Mouse (Mus musculus) liver, adult 2 months (tissue): Measurements from ENCODE around the gene Ddx52. TPM values are rescaled to one million over a fixed set of nuclear protein-coding genes. Genes with fewer than 3 reads are reported as not detected.

Source experiments
- DNase-seq: peaks from one replicate; pipeline ENCODE4 v3.0.0-alpha.2; 2011; ENCODE audit warnings: low read depth, low spot score; ENCODE audit errors: extremely low read depth
- H3K27ac ChIP-seq: fragments of 200-500 bp; replicated peaks from 2 replicates; pipeline ENCODE4 v1.5.1; 2012; ENCODE audit warnings: low read depth, mild to moderate bottlenecking, control low read depth, inconsistent platforms, low read length; ENCODE audit not compliant: insufficient read depth
- H3K27me3 ChIP-seq: fragments of 200-500 bp; 2 replicates; pipeline ENCODE4 v1.6.1; 2012; ENCODE audit warnings: mild to moderate bottlenecking, moderate library complexity, low read length, inconsistent platforms; ENCODE audit not compliant: control insufficient read depth, insufficient read depth
- H3K36me3 ChIP-seq: fragments of 200-500 bp; 2 replicates; pipeline ENCODE4 v1.6.1; 2012; ENCODE audit warnings: low read length, inconsistent platforms; ENCODE audit not compliant: control insufficient read depth, insufficient read depth
- H3K4me1 ChIP-seq: fragments of 200-500 bp; 2 replicates; pipeline ENCODE4 v1.6.1; 2011; ENCODE audit warnings: low read length; ENCODE audit not compliant: control insufficient read depth, insufficient read depth
- H3K4me3 ChIP-seq: fragments of 200-500 bp; 2 replicates; pipeline ENCODE4 v1.5.1; 2011; ENCODE audit warnings: low read depth, mild to moderate bottlenecking, control low read depth, low read length, moderate library complexity; ENCODE audit not compliant: insufficient read depth
- H3K79me2 ChIP-seq: fragments of 200-500 bp; 2 replicates; pipeline ENCODE4 v1.6.1; 2012; ENCODE audit warnings: inconsistent platforms, mild to moderate bottlenecking, low read length, moderate library complexity; ENCODE audit not compliant: control insufficient read depth, insufficient read depth
- H3K9ac ChIP-seq: fragments of 200-500 bp; 2 replicates; pipeline ENCODE4 v1.6.1; 2012; ENCODE audit warnings: low read depth, mild to moderate bottlenecking, control low read depth, inconsistent platforms, low read length
- CTCF ChIP-seq: fragments of 200-500 bp; IDR thresholded peaks from 2 replicates; pipeline ENCODE4 v1.5.1; 2011; ENCODE audit warnings: low read depth, low read length, control low read depth
- POLR2A ChIP-seq: fragments of 200-500 bp; IDR thresholded peaks from 2 replicates; pipeline ENCODE4 v1.6.1; 2011; ENCODE audit warnings: low read length, control low read depth; ENCODE audit not compliant: insufficient read depth; ENCODE audit errors: extremely low read depth
- WGBS: fragments of 180-500 bp; shearing (Covaris S2); methylation state at CpG from one replicate; pipeline ENCODE4 v1.1.7; 2018; 5-methylcytosine and 5-hydroxymethylcytosine counted together
- polyA plus RNA-seq: library from polyadenylated mRNA; depleted of rRNA; stranded (reverse); fragments of >200 nt; gene quantifications from 2 replicates; pipeline ENCODE4 v1.2.3, GENCODE M21; 2012; rRNA removed
- total RNA-seq: library from RNA; depleted of rRNA; stranded (reverse); fragments of >200 nt; gene quantifications from 2 replicates; pipeline ENCODE4 v1.2.3, GENCODE M21; 2014; rRNA removed

Gene Ddx52
- total and polyA plus RNA-seq, 2 experiments: 2.7 to 12.0 TPM

DNA sequence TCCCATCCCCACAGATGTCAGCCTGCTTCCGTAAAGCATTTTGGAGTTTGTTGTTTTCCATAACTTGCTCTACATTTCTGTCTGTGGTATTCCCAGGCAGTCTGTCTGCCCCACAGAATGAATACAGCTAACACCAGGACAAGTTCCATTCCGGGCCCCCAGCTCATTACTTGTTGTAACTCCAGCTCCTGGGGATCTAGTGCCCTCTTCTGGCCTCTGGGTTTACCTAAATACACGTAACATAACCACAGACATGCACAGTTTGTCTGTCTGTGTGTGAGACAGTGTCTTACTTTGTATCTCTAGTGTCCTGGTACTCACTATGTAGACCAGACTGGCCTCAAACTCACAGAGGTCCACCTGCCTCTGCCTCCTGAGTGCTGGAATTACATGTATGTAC lies 59.4 kb downstream of the Ddx52 start:
- no peak for DNase-seq
- H3K4me3 ChIP-seq: no peak overlapping the region
- no peaks in the 10 kb centered on the region for H3K79me2 ChIP-seq
- no peaks in the 10 kb centered on the region for H3K4me1 ChIP-seq
- no peak for TF ChIP-seq POLR2A
- no peak for TF ChIP-seq CTCF
- no peak overlapping the region for H3K9ac ChIP-seq
- no peaks in the 10 kb centered on the region for H3K27me3 ChIP-seq
- H3K36me3 ChIP-seq: peaks cover 50% of the 10 kb centered on the region
- no peak overlapping the region for H3K27ac ChIP-seq
- 91% methylated on average over 3 of the region's 3 CpGs for WGBS

DNA sequence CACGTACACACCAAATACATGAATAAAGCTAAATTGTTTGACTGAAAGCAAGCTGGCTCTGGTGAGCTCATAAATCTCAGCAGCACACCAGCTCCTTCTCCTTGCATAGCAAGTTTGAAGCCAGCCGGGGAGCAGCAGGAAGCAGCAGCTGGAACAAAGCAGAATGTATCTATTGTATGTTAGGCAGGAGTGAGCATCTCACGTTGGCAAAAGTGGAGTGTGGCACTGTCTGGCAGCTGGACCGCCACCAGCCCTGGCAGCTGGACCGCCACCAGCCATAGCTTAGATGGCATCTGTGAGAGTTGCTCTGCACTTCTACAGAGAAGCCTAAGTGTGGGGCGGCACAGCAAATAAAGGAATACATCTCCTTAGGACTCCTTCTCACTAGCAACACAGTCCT lies 62.1 kb downstream of the Ddx52 start:
- peaks cover 46% of the 10 kb centered on the region for H3K36me3 ChIP-seq
- H3K9ac ChIP-seq: no peak overlapping the region
- H3K27me3 ChIP-seq: no peaks in the 10 kb centered on the region
- H3K4me1 ChIP-seq: no peaks in the 10 kb centered on the region
- WGBS: 95% methylated on average over 6 of the region's 6 CpGs
- no peak overlapping the region for H3K27ac ChIP-seq
- TF ChIP-seq CTCF (no peak), POLR2A (no peak)
- no peak overlapping the region for H3K4me3 ChIP-seq
- DNase-seq: no peak
- H3K79me2 ChIP-seq: peaks cover 2% of the 10 kb centered on the region; the same call in 1 of the 2 replicates

DNA sequence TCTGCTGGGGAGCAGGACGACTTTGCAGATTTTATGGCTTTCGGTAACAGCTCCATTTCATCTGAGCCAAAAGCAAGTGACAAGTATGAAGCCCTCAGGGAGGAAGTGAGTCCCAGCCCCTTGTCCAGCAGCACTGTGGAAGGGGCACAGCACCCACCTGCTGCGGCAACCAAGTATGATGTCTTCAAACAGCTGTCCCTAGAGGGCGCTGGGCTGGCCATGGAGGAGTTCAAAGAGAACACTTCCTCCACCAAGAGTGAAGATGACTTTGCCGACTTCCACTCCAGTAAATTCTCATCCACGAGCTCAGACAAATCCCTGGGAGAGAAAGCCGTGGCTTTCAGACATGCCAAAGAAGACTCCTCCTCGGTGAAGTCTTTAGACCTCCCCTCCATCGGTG lies 67.1 kb downstream of the Ddx52 start:
- 92% methylated on average over 9 of the region's 9 CpGs for WGBS
- peaks cover 35% of the 10 kb centered on the region for H3K36me3 ChIP-seq
- no peak overlapping the region for H3K4me3 ChIP-seq
- no peaks in the 10 kb centered on the region for H3K4me1 ChIP-seq
- DNase-seq: no peak
- no peak overlapping the region for H3K9ac ChIP-seq
- no peaks in the 10 kb centered on the region for H3K27me3 ChIP-seq
- peaks cover 8% of the 10 kb centered on the region; the same call in 1 of the 2 replicates for H3K79me2 ChIP-seq
- no peak overlapping the region for H3K27ac ChIP-seq
- TF ChIP-seq POLR2A (no peak), CTCF (peak; percentile 38)

DNA sequence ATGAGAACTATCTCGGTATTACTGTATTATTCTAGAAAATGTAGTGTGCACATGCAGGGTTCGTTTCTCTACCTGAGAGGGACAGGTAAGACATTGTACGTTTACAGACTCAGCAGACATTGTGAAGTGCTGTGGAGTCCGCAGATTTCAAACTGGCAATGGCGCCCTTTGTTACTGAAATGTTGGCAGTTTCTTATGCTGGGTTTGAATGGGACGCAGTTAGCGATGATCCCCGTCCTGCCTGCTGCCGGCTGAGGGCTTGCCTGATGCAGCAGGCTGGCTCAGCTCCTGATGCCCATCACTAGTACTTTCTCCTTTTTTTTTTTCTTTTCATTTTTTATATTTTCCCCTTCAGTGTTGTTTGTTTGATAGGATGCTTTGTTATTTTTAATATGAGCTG lies 68.5 kb downstream of the Ddx52 start:
- Histone ChIP-seq H3K4me3 (no peak overlapping the region), H3K4me1 (no peaks in the 10 kb centered on the region), H3K36me3 (peaks cover 29% of the 10 kb centered on the region), H3K79me2 (peaks cover 8% of the 10 kb centered on the region; the same call in 1 of the 2 replicates), H3K9ac (no peak overlapping the region), H3K27me3 (no peaks in the 10 kb centered on the region), H3K27ac (no peak overlapping the region)
- DNase-seq: no peak
- 90% methylated on average over 9 of the region's 9 CpGs for WGBS
- TF ChIP-seq POLR2A: no peak
- no peak for TF ChIP-seq CTCF

DNA sequence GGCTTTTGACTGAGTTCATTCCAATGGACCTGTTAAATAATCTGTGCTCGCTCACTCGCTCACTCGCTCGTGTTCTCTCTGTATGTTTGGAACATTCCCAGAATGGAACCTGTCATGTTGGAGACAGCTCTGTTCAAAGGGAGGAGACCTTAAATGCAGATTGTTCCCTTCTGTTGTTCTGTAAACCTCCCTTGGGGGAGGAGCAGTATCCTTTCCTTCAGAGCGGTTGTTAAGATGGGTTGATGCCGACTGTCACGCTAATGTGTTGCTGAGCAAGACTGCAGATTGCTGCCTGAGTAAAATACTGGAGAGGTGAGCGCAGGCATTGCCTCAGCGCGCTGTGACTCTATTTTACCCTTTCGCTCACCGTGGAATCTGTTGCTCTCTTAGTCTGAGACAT lies 69.2 kb downstream of the Ddx52 start:
- no peak overlapping the region for H3K4me3 ChIP-seq
- H3K9ac ChIP-seq: no peak overlapping the region
- no peak for TF ChIP-seq CTCF
- no peak for TF ChIP-seq POLR2A
- H3K4me1 ChIP-seq: peaks cover under 1% of the 10 kb centered on the region; the same call in 1 of the 2 replicates
- peaks cover 8% of the 10 kb centered on the region; the same call in 1 of the 2 replicates for H3K79me2 ChIP-seq
- DNase-seq: no peak
- 82% methylated on average over 12 of the region's 12 CpGs for WGBS
- H3K27ac ChIP-seq: no peak overlapping the region
- H3K27me3 ChIP-seq: no peaks in the 10 kb centered on the region
- H3K36me3 ChIP-seq: peaks cover 24% of the 10 kb centered on the region

DNA sequence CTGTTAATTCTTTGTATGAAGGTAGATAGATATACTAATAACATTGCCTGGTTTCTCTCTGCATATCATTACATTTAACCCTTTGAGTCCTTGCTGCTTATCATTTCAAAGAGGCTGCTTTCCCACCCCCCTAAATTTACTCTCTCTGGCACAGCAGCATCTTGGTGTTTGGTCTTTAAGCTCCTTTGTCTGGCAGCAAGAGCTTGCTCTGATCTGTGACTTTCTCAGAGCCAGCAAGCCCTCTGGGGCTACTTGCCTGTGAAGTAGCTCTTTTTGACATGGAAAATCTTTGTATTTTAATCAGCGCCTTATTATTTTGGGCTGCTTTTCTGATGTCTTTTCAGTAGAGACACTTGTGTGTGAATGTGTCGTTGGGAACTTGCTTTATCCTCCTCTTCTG lies 69.7 kb downstream of the Ddx52 start:
- WGBS: 89% methylated on average over 2 of the region's 2 CpGs
- Histone ChIP-seq H3K36me3 (peaks cover 20% of the 10 kb centered on the region), H3K79me2 (peaks cover 8% of the 10 kb centered on the region; the same call in 1 of the 2 replicates)

More for the DNA sequence above, 69.7 kb downstream of the Ddx52 start:
- peaks cover 3% of the 10 kb centered on the region; the same call in 1 of the 2 replicates for H3K4me1 ChIP-seq
- no peak overlapping the region for H3K27ac ChIP-seq
- no peak overlapping the region for H3K4me3 ChIP-seq
- no peaks in the 10 kb centered on the region for H3K27me3 ChIP-seq
- TF ChIP-seq POLR2A (no peak), CTCF (no peak)
- H3K9ac ChIP-seq: no peak overlapping the region
- DNase-seq: no peak

Other genes with a start within 250 kb of the Ddx52 start
- gene Wfdc17, start 238.1 kb upstream of the Ddx52 start, total RNA-seq: 40.9 and 46.0 TPM in 2 replicates
- gene Wfdc17, start 238.1 kb upstream of the Ddx52 start, polyA plus RNA-seq: 8.0 and 19.9 TPM in 2 replicates
- not detected in 2 replicates for gene Wfdc18, start 233.0 kb upstream of the Ddx52 start, total RNA-seq
- not detected in 2 replicates for gene Wfdc18, start 233.0 kb upstream of the Ddx52 start, polyA plus RNA-seq
- 1,058 and 3,004 TPM in 2 replicates for gene Wfdc21, start 195.1 kb upstream of the Ddx52 start, total RNA-seq
- gene Wfdc21, start 195.1 kb upstream of the Ddx52 start, polyA plus RNA-seq: 2,463 and 2,494 TPM in 2 replicates
- gene Heatr6, start 188.4 kb upstream of the Ddx52 start, total RNA-seq: 6.5 and 8.9 TPM in 2 replicates
- gene Heatr6, start 188.4 kb upstream of the Ddx52 start, polyA plus RNA-seq: 9.7 and 9.8 TPM in 2 replicates
- 2.2 and 2.4 TPM in 2 replicates for gene Hnf1b, start 92.0 kb upstream of the Ddx52 start, total RNA-seq
- 13.7 and 14.9 TPM in 2 replicates for gene Hnf1b, start 92.0 kb upstream of the Ddx52 start, polyA plus RNA-seq
- 6.5 and 7.7 TPM in 2 replicates for gene Synrg, start 22.4 kb downstream of the Ddx52 start, total RNA-seq
- gene Synrg, start 22.4 kb downstream of the Ddx52 start, polyA plus RNA-seq: 6.8 and 9.1 TPM in 2 replicates
- 0.83 and 0.87 TPM in 2 replicates for gene Dusp14, start 127.2 kb downstream of the Ddx52 start, total RNA-seq
- gene Dusp14, start 127.2 kb downstream of the Ddx52 start, polyA plus RNA-seq: 4.4 and 4.5 TPM in 2 replicates
- 4.3 and 6.4 TPM in 2 replicates for gene Tada2a, start 187.5 kb downstream of the Ddx52 start, total RNA-seq
- gene Tada2a, start 187.5 kb downstream of the Ddx52 start, polyA plus RNA-seq: 3.1 and 3.3 TPM in 2 replicates
- gene Acaca, start 187.6 kb downstream of the Ddx52 start, total RNA-seq: 86.4 and 89.3 TPM in 2 replicates
- gene Acaca, start 187.6 kb downstream of the Ddx52 start, polyA plus RNA-seq: 15.4 and 20.7 TPM in 2 replicates
- 11.6 and 12.4 TPM in 2 replicates for gene Gm11437, start 225.4 kb downstream of the Ddx52 start, total RNA-seq
- gene Gm11437, start 225.4 kb downstream of the Ddx52 start, polyA plus RNA-seq: 3.0 and 4.9 TPM in 2 replicates